ENCODE assay signal across 13 mouse cellular contexts in genomic region chr9:64830641-64831040, GRCm38 (mm10).
"Had no signal": no experiment of that assay in that cellular context is flagged by ENCODE, and none has a peak within 500 bp of the region (broad histone marks: within the 10 kb centered on the region; RNA-seq: fewer than 3 reads in every experiment).

No protein-coding gene starts in this region.

- H3K4me2 ChIP-seq: midbrain, embryonic 12.5 days; neural tube, embryonic 13.5 days had no signal

- H3K9ac ChIP-seq: midbrain, embryonic 12.5 days; neural tube, embryonic 13.5 days had no signal

- DNase-seq: kidney, adult 11 months; kidney, adult 9 months; kidney, postnatal 4 days; lung, adult 18-20 months; right cerebral cortex, postnatal 14 days had no signal

- H3K4me3 ChIP-seq: layer of hippocampus, adult 2 months; left cerebral cortex, adult 2 months; limb, embryonic 10.5 days; midbrain, embryonic 12.5 days; neural tube, embryonic 13.5 days had no signal

- H3K36me3 ChIP-seq: limb, embryonic 10.5 days; midbrain, embryonic 12.5 days; neural tube, embryonic 13.5 days had no signal

- H3K27me3 ChIP-seq: midbrain, embryonic 12.5 days; neural tube, embryonic 13.5 days had no signal

- H3K27ac ChIP-seq: kidney, postnatal 0 days; left cerebral cortex, adult 2 months; limb, embryonic 10.5 days; midbrain, embryonic 12.5 days; neural tube, embryonic 13.5 days; stomach, postnatal 0 days had no signal

- H3K9me3 ChIP-seq: limb, embryonic 10.5 days; midbrain, embryonic 12.5 days; neural tube, embryonic 13.5 days had no signal

- H3K4me1 ChIP-seq: limb, embryonic 10.5 days; midbrain, embryonic 12.5 days; neural tube, embryonic 13.5 days had no signal

- ATAC-seq: midbrain, embryonic 16.5 days had no signal
